Mouse (Mus musculus): ENCODE data around the gene Cep55.

Cep55 gene

GRCm38 (mm10) chr19:38109506-38110242, 54.9 kb downstream of the Cep55 start:
- DNase-seq, result no peak

GRCm38 (mm10) chr19:38111056-38111455, 56.2 kb downstream of the Cep55 start:
- no peak for DNase-seq

- no peak for DNase-seq
These were observed 57.8 kb downstream of the Cep55 start for GRCm38 (mm10) chr19:38112575-38112974.

- DNase-seq, result no peak
These were observed 60.2 kb downstream of the Cep55 start for GRCm38 (mm10) chr19:38114834-38115491.

GRCm38 (mm10) chr19:38120123-38120760, 65.4 kb downstream of the Cep55 start:
- DNase-seq, result no peak

- no peak for DNase-seq
These were observed 69.1 kb downstream of the Cep55 start for GRCm38 (mm10) chr19:38123921-38124320.
